Mouse (Mus musculus): ENCODE measurements around the gene Eif4ebp2.

Gene Eif4ebp2

DNA sequence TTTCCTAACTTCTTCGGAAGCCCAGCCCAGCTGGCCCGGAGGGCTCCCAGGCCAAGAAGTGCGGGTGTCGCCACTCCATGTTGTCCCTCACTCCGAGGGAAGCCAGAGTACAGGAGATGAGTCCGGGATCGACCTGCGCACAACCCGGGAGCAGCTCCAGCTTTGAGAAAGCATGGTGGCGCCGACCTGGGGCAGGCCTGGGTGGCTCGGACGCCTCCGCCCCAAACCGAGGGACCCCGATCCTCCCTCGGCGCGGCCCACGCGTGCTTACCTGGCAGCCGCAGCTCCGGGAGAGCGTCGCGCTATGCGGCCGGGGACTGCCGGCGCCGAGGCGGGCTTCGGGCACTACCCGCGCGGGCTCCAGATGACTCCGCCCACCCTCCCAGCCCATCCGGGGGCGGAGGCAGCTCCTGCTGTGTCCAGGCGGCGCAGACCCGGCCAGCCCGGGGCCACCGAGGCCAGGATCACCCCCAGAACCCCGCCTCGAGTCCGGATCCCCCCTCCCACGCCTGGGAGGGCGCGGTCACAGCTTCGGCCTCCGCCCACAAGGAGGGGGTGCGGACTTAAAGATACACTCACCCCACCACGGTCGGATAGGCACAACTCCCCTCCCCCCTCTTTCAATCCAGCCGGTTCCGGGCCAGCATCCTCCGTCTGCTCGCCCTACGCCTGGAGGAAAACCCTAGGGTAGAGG lies 69.3 kb downstream of the Eif4ebp2 start, which contains the start of gene Pald1:
Pald1 (minus strand) TSS at position 510 of the 694 bp plus-strand sequence.
- peak; percentile 40 for DNase-seq (ENCODE audit: low read depth)

DNA sequence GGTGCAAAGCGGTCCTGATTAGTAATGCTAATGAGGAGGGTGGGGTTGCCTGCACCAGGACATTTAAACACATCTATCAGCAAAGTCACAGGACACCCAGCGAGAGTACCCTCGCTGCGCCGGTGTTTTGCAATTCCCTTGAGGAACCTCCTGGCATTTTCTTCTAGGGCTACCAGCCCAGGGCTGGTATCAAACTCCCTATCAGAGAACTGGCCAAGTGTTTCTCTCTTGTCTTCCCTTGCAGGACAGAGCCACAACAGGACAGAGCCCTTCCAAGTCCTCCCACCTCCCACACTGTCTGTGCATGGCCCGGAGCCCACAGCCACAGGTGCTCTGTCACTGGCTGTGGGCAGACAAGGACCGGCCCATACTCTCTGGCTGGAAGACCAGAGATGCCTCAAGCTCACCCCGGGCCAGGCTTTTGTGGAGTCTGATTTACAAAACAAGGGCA lies 70.2 kb downstream of the Eif4ebp2 start:
- DNase-seq (ENCODE audit: low read depth): no peak

DNA sequence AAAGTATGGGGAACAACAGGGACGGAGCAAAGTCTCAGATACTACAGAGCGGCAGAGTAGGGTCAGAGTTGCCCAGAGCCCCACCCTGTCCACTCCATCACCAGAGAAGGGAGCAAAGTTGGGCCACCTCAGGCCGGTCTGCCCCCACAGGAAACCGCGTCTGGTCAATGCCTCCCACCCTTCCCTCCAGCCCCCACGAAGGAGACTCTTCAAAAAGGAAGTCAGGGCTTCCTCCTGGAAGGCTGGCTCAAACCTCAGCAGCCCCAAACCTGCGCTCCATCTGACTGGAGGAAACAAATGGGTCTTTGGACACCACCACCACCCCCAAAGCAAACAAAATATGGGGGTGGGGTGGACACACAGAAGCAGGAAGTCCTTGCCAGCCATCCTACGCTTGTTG lies 70.6 kb downstream of the Eif4ebp2 start:
- DNase-seq (ENCODE audit: low read depth): no peak

DNA sequence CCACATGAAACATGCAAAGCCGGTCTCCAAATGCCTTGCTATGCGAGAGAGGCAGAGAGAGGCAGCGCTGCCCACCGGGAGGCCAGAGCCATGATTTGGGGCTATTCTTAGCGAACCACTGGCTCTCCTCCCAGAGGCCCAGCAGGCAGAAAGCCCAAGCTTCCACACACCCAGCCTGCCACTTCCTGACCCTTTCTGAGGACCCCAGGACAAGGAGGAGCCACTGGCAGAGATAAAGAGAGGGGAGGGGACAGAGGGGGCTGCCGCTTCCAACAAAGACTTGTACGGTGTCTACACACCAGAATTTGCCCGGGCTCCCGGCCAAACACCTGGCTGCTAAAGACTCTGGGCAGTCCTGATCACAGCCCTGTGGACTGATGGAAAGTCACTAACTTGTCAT lies 72.3 kb downstream of the Eif4ebp2 start:
- no peak for DNase-seq (ENCODE audit: low read depth)

DNA sequence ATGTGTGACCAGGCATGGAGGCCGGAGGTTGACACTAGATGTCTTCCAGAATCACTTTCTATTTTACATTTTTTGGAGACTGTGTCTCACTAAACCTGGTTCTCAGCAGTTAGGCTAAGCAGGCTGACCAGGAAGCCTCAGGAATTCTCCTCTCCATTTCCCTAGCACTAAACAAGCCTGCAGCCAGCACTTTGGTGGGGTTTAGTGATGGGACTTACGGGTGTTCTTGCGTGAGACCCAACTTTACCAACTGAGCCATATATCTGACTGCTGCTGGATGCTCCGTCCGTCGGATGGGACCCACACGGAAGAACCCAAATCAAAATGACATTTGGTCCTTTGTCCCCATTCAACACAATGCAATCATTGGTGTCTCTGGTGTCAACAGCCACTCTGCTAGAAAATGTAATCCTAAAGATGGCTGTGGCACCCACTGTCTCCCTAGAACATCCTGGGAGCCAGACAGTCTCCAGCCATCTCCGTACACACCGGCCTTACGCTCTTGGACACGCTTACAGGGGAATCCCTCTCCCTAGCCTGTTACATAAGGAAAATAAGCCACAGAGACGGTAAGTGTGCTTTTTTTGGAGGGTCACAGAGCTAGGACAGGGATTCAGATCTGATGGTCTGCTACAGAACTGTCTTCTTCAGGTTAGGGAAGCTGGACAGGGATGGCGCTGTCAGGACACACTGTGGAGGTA lies 73.0 kb downstream of the Eif4ebp2 start:
- DNase-seq (ENCODE audit: low read depth): no peak

DNA sequence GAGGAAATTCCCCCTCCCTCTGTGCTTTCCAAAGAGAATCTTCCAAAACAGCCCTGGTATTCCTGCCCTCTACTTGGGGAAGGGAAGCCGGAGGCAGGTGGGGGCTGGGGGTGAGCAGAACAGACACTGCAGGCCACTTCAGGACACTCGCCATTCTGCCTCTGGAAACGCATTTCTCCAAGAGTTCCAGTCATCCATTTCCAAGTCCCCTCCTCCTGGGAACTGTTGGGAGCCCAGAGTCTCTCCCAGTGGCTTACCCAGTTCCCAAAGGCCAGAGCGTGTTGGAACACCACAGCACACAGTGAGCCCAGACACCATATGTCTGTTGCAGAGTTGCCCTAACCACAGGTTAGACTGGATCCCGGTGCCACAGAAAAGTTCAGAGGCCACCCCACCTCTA lies 73.8 kb downstream of the Eif4ebp2 start:
- DNase-seq (ENCODE audit: low read depth): no peak
